Mouse (Mus musculus): ENCODE results near the gene Ccdc85a.
"Not testable (repeated sequence)": the region's sequence is repeated elsewhere in the genome, so short reads cannot be mapped to it uniquely, and the experiment has no call there.

Gene Ccdc85a

GRCm38 (mm10) chr11:28422451-28423231, 161.5 kb downstream of the Ccdc85a start:
- DNase-seq, result peak; percentile 38

- DNase-seq, result no peak
Observed at GRCm38 (mm10) chr11:28415841-28416240, 168.3 kb downstream of the Ccdc85a start.

GRCm38 (mm10) chr11:28409880-28410279, 174.2 kb downstream of the Ccdc85a start:
- not testable (repeated sequence) for DNase-seq

GRCm38 (mm10) chr11:28397166-28397565, 187.0 kb downstream of the Ccdc85a start:
- DNase-seq, result no peak

- DNase-seq, result no peak
Observed at GRCm38 (mm10) chr11:28375891-28376290, 208.2 kb downstream of the Ccdc85a start.

- DNase-seq, result no peak
Observed at GRCm38 (mm10) chr11:28374636-28375035, 209.5 kb downstream of the Ccdc85a start.

- not testable (repeated sequence) for DNase-seq
Observed at GRCm38 (mm10) chr11:28371381-28371780, 212.7 kb downstream of the Ccdc85a start.

GRCm38 (mm10) chr11:28365929-28366244, 218.2 kb downstream of the Ccdc85a start:
- no peak for DNase-seq

- peak; percentile 74 for DNase-seq
Observed at GRCm38 (mm10) chr11:28365209-28365928, 218.8 kb downstream of the Ccdc85a start.

- DNase-seq, result no peak
Observed at GRCm38 (mm10) chr11:28343465-28343864, 240.7 kb downstream of the Ccdc85a start.

- no peak for DNase-seq
Observed at GRCm38 (mm10) chr11:28341887-28342286, 242.2 kb downstream of the Ccdc85a start.

- not testable (repeated sequence) for DNase-seq
Observed at GRCm38 (mm10) chr11:28339224-28340150, 244.6 kb downstream of the Ccdc85a start, which contains the start of gene Gm6685. Gm6685 (minus strand) TSS chr11:28339867.
